Mouse (Mus musculus) heart, embryonic 14.5 days (tissue): ENCODE results near the gene Ppt2. TPM values are rescaled to one million over a fixed set of nuclear protein-coding genes. Genes with fewer than 3 reads are reported as not detected.

Experiments
- ATAC-seq: fragments of 200-750 bp; cut with Nextera tagmentation; 2 replicates; pipeline ENCODE4 v1.8.0; 2017; ENCODE audit warnings: low read depth, moderate TSS enrichment; ENCODE audit not compliant: insufficient number of reproducible peaks, insufficient read depth, low FRiP score
- H3K27ac ChIP-seq, 2 experiments: fragments of 200-500 bp in 1 of 2; fragments of 300-500 bp in 1 of 2; sonication (generic) in 1 of 2; replicated peaks in 1 of 2; 2 replicates each; pipeline ENCODE4 v1.5.1; 2012 to 2014; ENCODE audit warnings: low read depth in 2 of 2, low read length in 2 of 2, control low read depth in 1 of 2, mild to moderate bottlenecking in 1 of 2, mixed read lengths in 1 of 2; ENCODE audit not compliant: control insufficient read depth in 1 of 2, insufficient read depth in 1 of 2
- H3K27me3 ChIP-seq: fragments of 300-500 bp; sonication (generic); 2 replicates; pipeline ENCODE4 v1.6.1; 2014; ENCODE audit warnings: mild to moderate bottlenecking, low read length, control low read depth; ENCODE audit not compliant: control insufficient read depth, insufficient read depth
- H3K36me3 ChIP-seq: fragments of 300-500 bp; sonication (generic); 2 replicates; pipeline ENCODE4 v1.6.1; 2014; ENCODE audit warnings: mild to moderate bottlenecking, control low read depth, low read length, mixed read lengths; ENCODE audit not compliant: control insufficient read depth, insufficient read depth
- H3K4me1 ChIP-seq, 2 experiments: fragments of 200-500 bp in 1 of 2; fragments of 300-500 bp in 1 of 2; sonication (generic) in 1 of 2; 2 replicates each; pipeline ENCODE4 v1.6.1; 2012 to 2014; ENCODE audit warnings: low read length in 2 of 2, control low read depth in 1 of 2, mixed read lengths in 1 of 2; ENCODE audit not compliant: control insufficient read depth in 2 of 2, insufficient read depth in 2 of 2
- H3K4me2 ChIP-seq: fragments of 300-500 bp; sonication (generic); 2 replicates; pipeline ENCODE4 v1.6.1; 2014; ENCODE audit warnings: mild to moderate bottlenecking, low read length
- H3K4me3 ChIP-seq, 2 experiments: fragments of 200-500 bp in 1 of 2; fragments of 300-500 bp in 1 of 2; sonication (generic) in 1 of 2; 2 replicates each; pipeline ENCODE4 v1.5.1; 2012 to 2014; ENCODE audit warnings: low read length in 2 of 2, mild to moderate bottlenecking in 2 of 2, control low read depth in 1 of 2, low read depth in 1 of 2, moderate library complexity in 1 of 2; ENCODE audit not compliant: control insufficient read depth in 1 of 2, insufficient read depth in 1 of 2
- H3K9ac ChIP-seq: fragments of 300-500 bp; sonication (generic); 2 replicates; pipeline ENCODE4 v1.6.1; 2014; ENCODE audit warnings: mild to moderate bottlenecking, low read length
- H3K9me3 ChIP-seq: fragments of 300-500 bp; sonication (generic); 2 replicates; pipeline ENCODE4 v1.6.1; 2016; ENCODE audit warnings: low read length, control low read depth; ENCODE audit not compliant: control insufficient read depth
- WGBS: fragments of 180-500 bp; shearing (Covaris S2); extraction: QIAGEN DNeasy Blood & Tissue Kit; methylation state at CpG from one replicate; pipeline ENCODE4 v1.1.7; 2014; 5-methylcytosine and 5-hydroxymethylcytosine counted together
- polyA plus RNA-seq: library from polyadenylated mRNA; unstranded; fragments of >200 nt; fragmentation: Nextera tagmentation; extraction: Ambion mirVana; gene quantifications from 2 replicates; pipeline ENCODE4 v1.2.1, GENCODE M21; 2014

The Ppt2 gene
- polyA plus RNA-seq, 1 experiment from 2014 or later: 33.3 TPM

DNA sequence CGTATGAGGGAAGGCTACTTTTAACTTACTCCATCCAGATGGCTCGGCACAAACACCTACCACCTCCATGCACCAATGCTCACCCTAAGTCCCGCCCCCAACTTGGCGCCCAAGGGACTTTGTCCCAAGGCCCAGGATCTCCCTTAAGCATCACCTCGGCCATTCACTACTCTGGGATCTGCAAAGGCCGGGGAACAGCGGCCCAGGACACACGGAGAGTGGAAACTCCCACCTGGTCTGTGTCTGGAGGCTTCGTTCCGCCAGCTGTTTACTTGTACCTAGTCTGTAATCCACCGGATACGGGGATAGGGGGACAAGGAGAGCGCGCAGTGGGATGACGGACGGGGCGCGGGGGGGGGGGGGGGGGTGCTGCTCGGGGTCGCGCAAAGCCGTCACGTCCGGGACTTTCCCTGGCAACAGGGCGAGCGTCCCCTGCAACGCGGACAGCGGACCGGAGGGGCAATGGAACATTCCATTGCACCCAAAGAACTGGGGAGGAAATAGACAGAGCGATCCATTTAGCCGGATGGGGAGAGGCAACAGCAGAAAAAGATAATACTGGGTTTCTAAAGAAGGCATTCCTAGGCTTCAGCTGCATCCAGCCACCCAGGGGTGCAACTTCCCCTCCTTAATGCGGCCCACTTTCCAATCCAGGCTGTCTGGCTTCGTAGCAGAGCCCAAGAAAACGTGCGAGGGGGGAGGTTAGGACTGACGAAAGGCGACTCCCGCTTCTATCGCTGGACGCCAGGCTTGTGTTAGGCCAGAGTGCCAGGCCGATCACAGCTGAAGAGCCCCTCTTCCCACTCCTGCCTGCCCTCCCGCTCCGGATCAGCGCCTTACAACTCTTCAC, 992 bp downstream of the Ppt2 start:
- WGBS: under 1% methylated on average over 45 of the region's 45 CpGs
- Histone ChIP-seq H3K9me3 (no peaks in the 10 kb centered on the region), H3K4me3 (peak overlapping the region; percentile 66 to 85), H3K9ac (peak overlapping the region; percentile 78), H3K27me3 (peaks cover 32% of the 10 kb centered on the region), H3K27ac (peak overlapping the region; percentile 96), H3K36me3 (peaks cover 29% of the 10 kb centered on the region), H3K4me2 (peak overlapping the region; percentile 97), H3K4me1 (peaks cover 19 to 41% of the 10 kb centered on the region in 2 experiments)
- ATAC-seq: peak; percentile 84

DNA sequence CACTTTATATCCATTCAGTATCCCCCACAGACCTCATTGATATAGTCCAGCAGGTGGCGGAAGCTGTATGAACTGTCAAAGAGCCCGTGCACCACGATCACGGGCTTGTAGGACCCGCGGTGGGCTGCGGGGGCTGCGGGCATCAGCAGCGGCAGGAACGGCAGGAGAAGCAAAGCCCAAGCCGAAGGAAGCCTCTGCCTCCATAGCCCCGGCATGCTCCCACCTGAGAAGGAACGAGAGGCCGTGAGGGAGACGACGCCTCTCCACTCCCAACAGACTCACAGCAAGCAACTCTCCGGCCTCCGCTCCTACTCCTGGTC, 1.6 kb downstream of the Ppt2 start:
- ATAC-seq: no peak
- H3K4me1 ChIP-seq: peaks cover 19 to 35% of the 10 kb centered on the region in 2 experiments
- peak overlapping the region; percentile 66 to 85 for H3K4me3 ChIP-seq
- peak overlapping the region; percentile 97 for H3K4me2 ChIP-seq
- WGBS: under 1% methylated on average over 18 of the region's 18 CpGs
- H3K9me3 ChIP-seq: no peaks in the 10 kb centered on the region
- peaks cover 26% of the 10 kb centered on the region for H3K27me3 ChIP-seq
- H3K27ac ChIP-seq: peak overlapping the region; percentile 86 to 96
- H3K36me3 ChIP-seq: peaks cover 35% of the 10 kb centered on the region
- H3K9ac ChIP-seq: peak overlapping the region; percentile 78

DNA sequence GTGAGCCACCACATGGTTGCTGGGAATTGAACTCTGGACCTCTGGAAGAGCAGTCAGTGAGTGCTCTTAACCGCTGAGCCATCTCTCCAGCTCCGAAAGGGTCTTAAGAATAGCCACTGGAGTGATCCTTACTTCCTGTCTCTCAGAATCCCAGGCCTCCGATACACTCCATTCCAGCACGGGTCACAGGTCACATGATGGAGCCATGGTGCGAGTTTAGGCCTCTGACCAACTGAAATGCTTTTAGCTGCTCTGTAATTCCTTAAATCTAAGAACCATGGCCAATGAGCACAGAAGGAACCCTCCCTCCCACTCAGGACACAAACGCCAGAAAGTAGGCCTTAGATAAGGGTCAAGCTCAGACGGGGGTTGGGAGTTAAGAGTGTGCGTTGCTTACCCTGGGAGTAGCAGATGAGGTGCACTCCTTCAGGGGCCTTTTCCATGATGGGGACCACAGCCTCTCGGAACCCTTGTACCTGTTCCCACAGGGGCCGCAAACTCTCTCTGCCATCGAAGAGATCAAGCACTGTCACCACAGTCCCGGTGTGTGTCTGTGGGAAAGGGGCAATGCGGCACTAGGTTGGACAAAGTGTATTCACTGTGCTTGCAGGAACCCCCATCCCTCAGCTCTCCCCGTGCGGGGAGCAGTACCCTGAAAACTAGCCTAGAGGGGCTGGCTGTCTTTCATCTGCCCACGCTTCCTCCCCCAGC, 2.1 kb downstream of the Ppt2 start:
- peaks cover 21% of the 10 kb centered on the region for H3K27me3 ChIP-seq
- WGBS: 50% methylated on average over 16 of the region's 16 CpGs
- H3K4me1 ChIP-seq: peaks cover 19 to 30% of the 10 kb centered on the region in 2 experiments
- H3K27ac ChIP-seq: peak overlapping the region in 1 of 2 experiments; percentile 96; a peak in 2 of 4 replicates
- no peaks in the 10 kb centered on the region for H3K9me3 ChIP-seq
- H3K36me3 ChIP-seq: peaks cover 40% of the 10 kb centered on the region
- ATAC-seq: no peak
- H3K4me2 ChIP-seq: peak overlapping the region; percentile 97
- peak overlapping the region; percentile 78 for H3K9ac ChIP-seq
- H3K4me3 ChIP-seq: peak overlapping the region; percentile 66 to 85

DNA sequence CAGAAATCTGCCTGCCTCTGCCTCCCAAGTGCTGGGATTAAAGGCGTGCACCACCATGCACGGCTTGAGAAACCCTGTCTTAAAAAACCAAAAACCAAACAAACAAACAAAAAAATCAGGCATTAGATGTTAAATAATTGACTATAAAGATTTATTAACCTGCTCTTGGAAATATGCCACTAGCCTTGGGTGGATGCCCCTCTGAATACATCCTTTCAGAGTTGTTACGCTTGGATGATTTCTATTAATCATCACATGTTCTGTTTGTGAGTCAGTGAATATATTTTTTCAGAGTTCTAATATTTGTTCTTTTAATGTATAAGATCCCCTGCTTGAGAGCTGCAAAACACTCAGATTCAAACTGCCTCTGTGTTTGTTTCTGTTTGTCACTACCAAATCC, 3.3 kb downstream of the Ppt2 start:
- Histone ChIP-seq H3K4me2 (no peak overlapping the region), H3K9ac (no peak overlapping the region), H3K27me3 (peaks cover 9% of the 10 kb centered on the region), H3K9me3 (no peaks in the 10 kb centered on the region), H3K36me3 (peaks cover 52% of the 10 kb centered on the region), H3K4me1 (peaks cover 16 to 23% of the 10 kb centered on the region in 2 experiments), H3K4me3 (no peak overlapping the region), H3K27ac (no peak overlapping the region)
- ATAC-seq: no peak
- 91% methylated on average over 3 of the region's 3 CpGs for WGBS

DNA sequence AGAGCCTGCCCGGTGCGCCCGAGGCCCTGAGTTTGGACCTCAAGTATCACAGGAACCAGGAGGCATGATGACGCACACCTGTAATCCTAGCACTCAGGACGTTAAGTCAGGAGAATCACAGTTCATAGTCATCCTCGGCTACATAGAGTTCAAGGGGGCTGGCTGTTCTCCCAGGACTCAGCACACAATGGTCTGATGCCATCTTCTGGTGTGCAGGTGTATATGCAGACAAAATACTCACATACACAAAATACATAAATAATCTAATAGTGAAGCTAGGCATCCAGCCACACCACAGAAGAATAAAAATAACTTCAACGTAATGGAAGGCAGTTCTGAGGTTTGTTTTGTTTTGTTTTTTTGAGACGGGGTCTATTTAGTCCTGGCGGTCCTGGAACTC, 5.1 kb downstream of the Ppt2 start:
- Histone ChIP-seq H3K4me2 (no peak overlapping the region), H3K9ac (no peak overlapping the region), H3K4me1 (peaks cover 7 to 9% of the 10 kb centered on the region in 2 experiments), H3K27me3 (no peaks in the 10 kb centered on the region), H3K36me3 (peaks cover 55% of the 10 kb centered on the region), H3K27ac (no peak overlapping the region), H3K9me3 (no peaks in the 10 kb centered on the region), H3K4me3 (no peak overlapping the region)
- WGBS: 88% methylated on average over 9 of the region's 9 CpGs
- ATAC-seq: no peak

GRCm38 (mm10) chr17:34621006-34621405, 7.3 kb downstream of the Ppt2 start:
- H3K4me1 ChIP-seq: peaks cover 0 to under 1% of the 10 kb centered on the region in 2 experiments; a peak in 3 of 4 replicates
- H3K27me3 ChIP-seq: no peaks in the 10 kb centered on the region
- H3K9ac ChIP-seq: no peak overlapping the region
- ATAC-seq: no peak
- peaks cover 69% of the 10 kb centered on the region for H3K36me3 ChIP-seq
- H3K9me3 ChIP-seq: no peaks in the 10 kb centered on the region
- H3K4me2 ChIP-seq: no peak overlapping the region
- no peak overlapping the region for H3K4me3 ChIP-seq
- 94% methylated on average over 8 of the region's 8 CpGs for WGBS
- H3K27ac ChIP-seq: no peak overlapping the region

DNA sequence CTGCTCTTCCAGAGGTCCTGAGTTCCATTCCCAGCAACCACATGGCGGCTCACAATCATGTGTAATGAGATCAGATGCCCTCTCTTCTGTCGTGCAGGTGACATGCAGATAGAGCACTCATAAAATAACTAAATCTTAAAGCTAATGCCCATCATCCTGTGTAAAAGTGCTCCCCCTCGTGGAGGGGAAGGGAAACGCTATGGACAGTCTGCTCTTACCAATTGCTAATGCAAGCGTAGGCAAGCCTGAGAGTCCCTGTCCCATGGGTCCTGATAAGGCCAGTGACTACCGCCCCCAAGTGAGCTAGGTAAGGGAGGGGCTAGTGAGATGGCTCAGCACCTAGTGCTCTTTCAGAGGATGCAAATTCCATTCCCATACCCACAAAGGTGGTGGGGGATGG, 9.3 kb downstream of the Ppt2 start:
- WGBS: 21% methylated on average over 6 of the region's 6 CpGs
- no peak overlapping the region for H3K4me2 ChIP-seq
- peaks cover 65% of the 10 kb centered on the region for H3K36me3 ChIP-seq
- H3K27me3 ChIP-seq: no peaks in the 10 kb centered on the region
- no peaks in the 10 kb centered on the region for H3K9me3 ChIP-seq
- no peak overlapping the region for H3K4me3 ChIP-seq
- no peak overlapping the region for H3K9ac ChIP-seq
- no peaks in the 10 kb centered on the region; a peak in 1 of 4 replicates for H3K4me1 ChIP-seq
- no peak for ATAC-seq
- H3K27ac ChIP-seq: no peak overlapping the region
